In the genomic region with DNA sequence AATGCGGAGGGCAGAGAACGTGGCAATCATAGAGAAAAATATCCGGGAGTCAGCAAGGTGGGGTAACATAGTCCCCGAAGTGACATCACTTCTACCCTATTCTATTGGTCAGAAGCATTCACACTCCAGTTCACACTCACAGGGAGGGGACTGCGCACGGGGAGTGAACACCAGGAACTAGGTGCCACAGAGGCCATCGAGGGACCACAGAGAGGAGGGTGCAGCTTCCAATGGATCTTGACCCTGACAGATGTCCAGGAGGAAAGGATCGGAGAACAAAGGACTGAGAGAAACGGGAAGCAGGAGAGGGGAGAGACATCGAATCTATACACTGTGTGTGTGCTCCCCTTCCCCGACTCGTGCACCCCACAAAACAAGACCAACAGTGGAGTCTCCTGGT, we compare ENCODE assay signal across 28 mouse cellular contexts. TPM values are rescaled to one million over a fixed set of nuclear protein-coding genes. Genes with fewer than 3 reads are reported as not detected.
A peak's percentile ranks its signal among the peaks of the same experiment; 100 is the strongest.
DNase-seq lines count a peak whose midpoint lies in the region; ATAC-seq lines count a peak whose summit lies in the region.
"Had no signal": no experiment of that assay in that cellular context is flagged by ENCODE, and none has a peak within 500 bp of the region (broad histone marks: within the 10 kb centered on the region; RNA-seq: fewer than 3 reads in every experiment).

No protein-coding gene starts in this region.

- peaks cover 29% of the 10 kb centered on the region for H3K27me3 ChIP-seq in midbrain, embryonic 16.5 days (ENCODE audit: control insufficient read depth, insufficient read depth, low read depth, low read length)
- peaks cover 33% of the 10 kb centered on the region for H3K27me3 ChIP-seq in midbrain, embryonic 11.5 days (ENCODE audit: control insufficient read depth, insufficient read depth, low read length)
- H3K27me3 ChIP-seq in forebrain, embryonic 14.5 days (replicated peaks; ENCODE audit: control insufficient read depth, insufficient read depth, low read length) = 0 out of 2 replicates have a peak, but pooled peaks cover 7% of the 10 kb centered on the region
- peaks cover 75% of the 10 kb centered on the region for H3K27me3 ChIP-seq in liver, embryonic 12.5 days (replicated peaks)

- peak overlapping the region; percentile 53; the same call in 1 of the 2 replicates for H3K27ac ChIP-seq in midbrain, embryonic 16.5 days (ENCODE audit: low read length)
- H3K27ac ChIP-seq in midbrain, embryonic 11.5 days (ENCODE audit: low read depth, low read length) = no peak overlapping the region
- peak overlapping the region; percentile 94 for H3K27ac ChIP-seq in forebrain, embryonic 14.5 days (ENCODE audit: low read depth, low read length)
- no peak overlapping the region for H3K27ac ChIP-seq in liver, embryonic 12.5 days
- H3K27ac ChIP-seq: embryonic facial prominence, embryonic 12.5 days; kidney, postnatal 0 days; limb, embryonic 12.5 days; liver, embryonic 13.5 days; macrophage had no signal

- intact Hi-C loops in heart, postnatal 36 days (cut with DNase I) = no loop called here

- H3K4me2 ChIP-seq in midbrain, embryonic 16.5 days (ENCODE audit: low read length) = no peak overlapping the region
- no peak overlapping the region for H3K4me2 ChIP-seq in midbrain, embryonic 11.5 days
- no peak overlapping the region for H3K4me2 ChIP-seq in forebrain, embryonic 14.5 days (ENCODE audit: low read length)
- H3K4me2 ChIP-seq in liver, embryonic 12.5 days = no peak overlapping the region
- H3K4me2 ChIP-seq: liver, embryonic 13.5 days had no signal

- H3K9ac ChIP-seq in midbrain, embryonic 16.5 days (ENCODE audit: low read depth, low read length) = no peak overlapping the region
- H3K9ac ChIP-seq in midbrain, embryonic 11.5 days (ENCODE audit: low read length) = no peak overlapping the region
- H3K9ac ChIP-seq in forebrain, embryonic 14.5 days (ENCODE audit: low read length) = no peak overlapping the region
- H3K9ac ChIP-seq in liver, embryonic 12.5 days = no peak overlapping the region
- H3K9ac ChIP-seq: embryonic facial prominence, embryonic 12.5 days; hindbrain, embryonic 15.5 days; limb, embryonic 12.5 days; liver, embryonic 13.5 days; midbrain, embryonic 12.5 days had no signal

- no peaks in the 10 kb centered on the region for H3K36me3 ChIP-seq in midbrain, embryonic 16.5 days (ENCODE audit: control insufficient read depth, insufficient read depth, low read length)
- no peaks in the 10 kb centered on the region for H3K36me3 ChIP-seq in midbrain, embryonic 11.5 days (ENCODE audit: control insufficient read depth, insufficient read depth, low read length)
- no peaks in the 10 kb centered on the region for H3K36me3 ChIP-seq in forebrain, embryonic 14.5 days (ENCODE audit: control insufficient read depth, insufficient read depth, low read length)
- no peaks in the 10 kb centered on the region for H3K36me3 ChIP-seq in liver, embryonic 12.5 days
- H3K36me3 ChIP-seq: embryonic facial prominence, embryonic 12.5 days; hindbrain, embryonic 15.5 days; limb, embryonic 12.5 days; liver, embryonic 13.5 days; midbrain, embryonic 12.5 days had no signal

- 55% methylated on average over 12 of the region's 12 CpGs for WGBS in midbrain, embryonic 16.5 days
- 53% methylated on average over 12 of the region's 12 CpGs for WGBS in midbrain, embryonic 11.5 days
- 31% methylated on average over 12 of the region's 12 CpGs for WGBS in forebrain, embryonic 14.5 days
- 44% methylated on average over 12 of the region's 12 CpGs for WGBS in liver, embryonic 12.5 days (ENCODE audit: insufficient replicate concordance)

- DNase-seq in heart, adult 11 months = peak; percentile 72
- DNase-seq in heart, postnatal 36 days = no peak
- DNase-seq in midbrain, embryonic 11.5 days (ENCODE audit: low spot score, missing footprints) = no peak
- peak; percentile 23 for DNase-seq in forebrain, embryonic 14.5 days (ENCODE audit: low spot score)
- peak; percentile 71 for DNase-seq in retina, postnatal 1 day
- DNase-seq: adrenal gland, postnatal 14 days; cerebellum, adult 8-10 months; gastrocnemius, postnatal 25 days; liver, embryonic 13.5 days; thymus, adult 18-20 months; thymus, postnatal 4 days had no signal

- H3K4me3 ChIP-seq in midbrain, embryonic 16.5 days (ENCODE audit: low read depth, low read length) = no peak overlapping the region
- H3K4me3 ChIP-seq in midbrain, embryonic 11.5 days (ENCODE audit: low read depth, low read length) = no peak overlapping the region
- no peak overlapping the region for H3K4me3 ChIP-seq in forebrain, embryonic 14.5 days (ENCODE audit: low read depth, low read length)
- no peak overlapping the region for H3K4me3 ChIP-seq in liver, embryonic 12.5 days
- H3K4me3 ChIP-seq: embryonic facial prominence, embryonic 12.5 days; erythroblast, embryonic 14.5 days; hindbrain, embryonic 15.5 days; limb, embryonic 12.5 days; liver, embryonic 13.5 days; midbrain, embryonic 12.5 days had no signal

- H3K4me1 ChIP-seq in midbrain, embryonic 16.5 days (ENCODE audit: control insufficient read depth, insufficient read depth, low read length) = peaks cover 16% of the 10 kb centered on the region
- peaks cover 3% of the 10 kb centered on the region; the same call in 1 of the 2 replicates for H3K4me1 ChIP-seq in midbrain, embryonic 11.5 days (ENCODE audit: control insufficient read depth, insufficient read depth, low read length)
- peaks cover 34% of the 10 kb centered on the region for H3K4me1 ChIP-seq in forebrain, embryonic 14.5 days (ENCODE audit: control insufficient read depth, insufficient read depth, low read length)
- peaks cover 11% of the 10 kb centered on the region; the same call in 1 of the 2 replicates for H3K4me1 ChIP-seq in liver, embryonic 12.5 days

- no peaks in the 10 kb centered on the region for H3K9me3 ChIP-seq in midbrain, embryonic 16.5 days (replicated peaks; ENCODE audit: control insufficient read depth, low read length, poor library complexity, severe bottlenecking)
- no peaks in the 10 kb centered on the region; the same call in 1 of the 2 replicates for H3K9me3 ChIP-seq in midbrain, embryonic 11.5 days (ENCODE audit: control insufficient read depth, low read length)
- no peaks in the 10 kb centered on the region for H3K9me3 ChIP-seq in forebrain, embryonic 14.5 days (replicated peaks; ENCODE audit: control insufficient read depth, low read length)
- no peaks in the 10 kb centered on the region for H3K9me3 ChIP-seq in liver, embryonic 12.5 days (replicated peaks)
- H3K9me3 ChIP-seq: embryonic facial prominence, embryonic 12.5 days; hindbrain, embryonic 15.5 days; liver, embryonic 13.5 days; midbrain, embryonic 12.5 days had no signal

- ATAC-seq in midbrain, embryonic 16.5 days = no peak
- ATAC-seq in midbrain, embryonic 11.5 days (ENCODE audit: low FRiP score) = no peak
- ATAC-seq in forebrain, embryonic 14.5 days = no peak
- no peak for ATAC-seq in monocyte, adult 5-6 weeks (replicated peaks; ENCODE audit: insufficient number of reproducible peaks, low FRiP score, low TSS enrichment, poor library complexity, severe bottlenecking)
- ATAC-seq in liver, embryonic 12.5 days = no peak
- ATAC-seq: intestine, postnatal 0 days had no signal

RNA-seq across cellular contexts. Expression of a gene that starts 2.7 kb away (rescaled TPM):
- not detected for total RNA-seq in heart, postnatal 36 days (2021)
- polyA plus RNA-seq in midbrain, embryonic 16.5 days (2015; fragmentation: Nextera tagmentation; extraction: Ambion mirVana) = not detected in 2 replicates
- not detected in 2 replicates for polyA plus RNA-seq in midbrain, embryonic 11.5 days (2014; fragmentation: Nextera tagmentation; extraction: Ambion mirVana)
- 0.14 TPM in 1 of 2 replicates, not detected in the other for polyA plus RNA-seq in forebrain, embryonic 14.5 days (2014; fragmentation: Nextera tagmentation; extraction: Ambion mirVana)
- total RNA-seq in monocyte, adult 5-6 weeks (2017) = not detected in 3 replicates
- polyA plus RNA-seq in liver, embryonic 12.5 days (2016; fragmentation: Nextera tagmentation; extraction: Ambion mirVana) = not detected in 2 replicates
- total RNA-seq: adrenal gland, postnatal 14 days; common myeloid progenitor, adult 5-6 weeks; gastrocnemius, postnatal 25 days; layer of hippocampus, postnatal 14 days; MEL had no signal
- polyA plus RNA-seq: embryonic facial prominence, embryonic 12.5 days; erythroblast, embryonic 14.5 days; heart, embryonic 16.5 days; intestine, postnatal 0 days; kidney, postnatal 0 days; limb, embryonic 12.5 days; liver, embryonic 13.5 days; lung, embryonic 16.5 days; macrophage; midbrain, embryonic 12.5 days; small intestine, adult 2 months had no signal

RNA-seq across cellular contexts. Expression of a gene that starts 38.6 kb away (rescaled TPM):
- 10 to 100 TPM; 45.8 to 47.7 TPM for total RNA-seq in heart, postnatal 36 days (2021)
- polyA plus RNA-seq in midbrain, embryonic 16.5 days (2015; fragmentation: Nextera tagmentation; extraction: Ambion mirVana) = 293 and 299 TPM in 2 replicates
- polyA plus RNA-seq in midbrain, embryonic 11.5 days (2014; fragmentation: Nextera tagmentation; extraction: Ambion mirVana) = 115 and 125 TPM in 2 replicates
- polyA plus RNA-seq in forebrain, embryonic 14.5 days (2014; fragmentation: Nextera tagmentation; extraction: Ambion mirVana) = 248 and 319 TPM in 2 replicates
- total RNA-seq in monocyte, adult 5-6 weeks (2017) = 15.5 to 40.8 TPM (median 16.3 TPM) in 3 replicates
- 19.3 and 21.2 TPM in 2 replicates for polyA plus RNA-seq in liver, embryonic 12.5 days (2016; fragmentation: Nextera tagmentation; extraction: Ambion mirVana)

RNA-seq across cellular contexts. Expression of a gene that starts 39.3 kb away (rescaled TPM):
- under 1 TPM in 1 of 2 experiments, not detected in 1; 0.22 TPM for total RNA-seq in heart, postnatal 36 days (2021)
- polyA plus RNA-seq in midbrain, embryonic 16.5 days (2015; fragmentation: Nextera tagmentation; extraction: Ambion mirVana) = 0.95 and 1.3 TPM in 2 replicates
- polyA plus RNA-seq in midbrain, embryonic 11.5 days (2014; fragmentation: Nextera tagmentation; extraction: Ambion mirVana) = 0.45 and 0.58 TPM in 2 replicates
- polyA plus RNA-seq in forebrain, embryonic 14.5 days (2014; fragmentation: Nextera tagmentation; extraction: Ambion mirVana) = 0.36 and 0.57 TPM in 2 replicates
- 1.2 to 2.0 TPM (median 1.4 TPM) in 3 replicates for total RNA-seq in monocyte, adult 5-6 weeks (2017)
- polyA plus RNA-seq in liver, embryonic 12.5 days (2016; fragmentation: Nextera tagmentation; extraction: Ambion mirVana) = 0.20 and 0.25 TPM in 2 replicates
- total RNA-seq: common myeloid progenitor, adult 5-6 weeks had no signal
- polyA plus RNA-seq: intestine, postnatal 0 days had no signal

Comparison
In these comparisons a context has a peak if more than half of its experiments do, and no peak if none do; other contexts are left out.
1. DNase-seq: peak in heart, adult 11 months (single experiment), forebrain, embryonic 14.5 days (single experiment) and retina, postnatal 1 day (single experiment); none in heart, postnatal 36 days (0 of 2) and midbrain, embryonic 11.5 days (single experiment).
2. H3K27ac ChIP-seq: peak in midbrain, embryonic 16.5 days (single experiment) and forebrain, embryonic 14.5 days (single experiment); none in midbrain, embryonic 11.5 days (single experiment) and liver, embryonic 12.5 days (single experiment).